Mouse (Mus musculus): ENCODE results near the gene F2rl3.

The F2rl3 gene

GRCm38 (mm10) chr8:72761322-72762051 is at the start of gene F2rl3:
Gene F2rl3, plus strand, starts transcription at chr8:72761880.
- DNase-seq (ENCODE audit: low spot score in 2 of 2): peak in 1 of 2 experiments; percentile 28

GRCm38 (mm10) chr8:72712569-72712968 is 49.1 kb upstream of the F2rl3 start:
- no peak for DNase-seq (ENCODE audit: low spot score in 2 of 2)

- no peak for DNase-seq (ENCODE audit: low spot score in 2 of 2)
Measured at GRCm38 (mm10) chr8:72716594-72716993, 45.1 kb upstream of the F2rl3 start.

GRCm38 (mm10) chr8:72720541-72720940 is 41.1 kb upstream of the F2rl3 start:
- no peak for DNase-seq (ENCODE audit: low spot score in 2 of 2)

GRCm38 (mm10) chr8:72722769-72723650 is 38.7 kb upstream of the F2rl3 start, which contains the start of gene Sin3b:
Gene Sin3b, plus strand, starts transcription at chr8:72723285.
- peak; percentile 93 to 94 for DNase-seq (ENCODE audit: low spot score in 2 of 2)

GRCm38 (mm10) chr8:72723651-72724001 is 38.1 kb upstream of the F2rl3 start:
- peak in 1 of 2 experiments; percentile 17 for DNase-seq (ENCODE audit: low spot score in 2 of 2)

GRCm38 (mm10) chr8:72728636-72729035 is 33.0 kb upstream of the F2rl3 start:
- DNase-seq (ENCODE audit: low spot score in 2 of 2): no peak

- no peak for DNase-seq (ENCODE audit: low spot score in 2 of 2)
Measured at GRCm38 (mm10) chr8:72735001-72735400, 26.7 kb upstream of the F2rl3 start.

- DNase-seq (ENCODE audit: low spot score in 2 of 2): no peak
Measured at GRCm38 (mm10) chr8:72736868-72737267, 24.8 kb upstream of the F2rl3 start.

GRCm38 (mm10) chr8:72746061-72746460 is 15.6 kb upstream of the F2rl3 start:
- DNase-seq (ENCODE audit: low spot score in 2 of 2): peak in 1 of 2 experiments; percentile 27

- no peak for DNase-seq (ENCODE audit: low spot score in 2 of 2)
Measured at GRCm38 (mm10) chr8:72749846-72750245, 11.8 kb upstream of the F2rl3 start.

GRCm38 (mm10) chr8:72750266-72750665 is 11.4 kb upstream of the F2rl3 start:
- no peak for DNase-seq (ENCODE audit: low spot score in 2 of 2)

- no peak for DNase-seq (ENCODE audit: low spot score in 2 of 2)
Measured at GRCm38 (mm10) chr8:72751126-72751525, 10.6 kb upstream of the F2rl3 start.

GRCm38 (mm10) chr8:72752289-72752688 is 9.4 kb upstream of the F2rl3 start:
- DNase-seq (ENCODE audit: low spot score in 2 of 2): no peak

GRCm38 (mm10) chr8:72753165-72753564 is 8.5 kb upstream of the F2rl3 start:
- DNase-seq (ENCODE audit: low spot score in 2 of 2): no peak

GRCm38 (mm10) chr8:72753781-72754180 is 7.9 kb upstream of the F2rl3 start:
- DNase-seq (ENCODE audit: low spot score in 2 of 2): no peak

- no peak for DNase-seq (ENCODE audit: low spot score in 2 of 2)
Measured at GRCm38 (mm10) chr8:72756031-72756430, 5.6 kb upstream of the F2rl3 start.

GRCm38 (mm10) chr8:72756771-72757390 is 4.8 kb upstream of the F2rl3 start:
- no peak for DNase-seq (ENCODE audit: low spot score in 2 of 2)

- no peak for DNase-seq (ENCODE audit: low spot score in 2 of 2)
Measured at GRCm38 (mm10) chr8:72757426-72758195, 4.1 kb upstream of the F2rl3 start.

GRCm38 (mm10) chr8:72758310-72758709 is 3.4 kb upstream of the F2rl3 start:
- DNase-seq (ENCODE audit: low spot score in 2 of 2): no peak

- DNase-seq (ENCODE audit: low spot score in 2 of 2): no peak
Measured at GRCm38 (mm10) chr8:72760216-72760615, 1.5 kb upstream of the F2rl3 start.

GRCm38 (mm10) chr8:72762306-72762705 is 626 bp downstream of the F2rl3 start:
- DNase-seq (ENCODE audit: low spot score in 2 of 2): no peak

Data from spleen, postnatal 36 days (tissue).